Mouse (Mus musculus) spleen, adult 18-20 months (tissue): ENCODE measurements around the gene Vmn1r41.

Source experiments
- DNase-seq, 2 experiments: peaks; one replicate each; pipeline ENCODE4 v3.0.0; 2022; ENCODE audit warnings: mixed read lengths in 2 of 2

Vmn1r41 gene

DNA sequence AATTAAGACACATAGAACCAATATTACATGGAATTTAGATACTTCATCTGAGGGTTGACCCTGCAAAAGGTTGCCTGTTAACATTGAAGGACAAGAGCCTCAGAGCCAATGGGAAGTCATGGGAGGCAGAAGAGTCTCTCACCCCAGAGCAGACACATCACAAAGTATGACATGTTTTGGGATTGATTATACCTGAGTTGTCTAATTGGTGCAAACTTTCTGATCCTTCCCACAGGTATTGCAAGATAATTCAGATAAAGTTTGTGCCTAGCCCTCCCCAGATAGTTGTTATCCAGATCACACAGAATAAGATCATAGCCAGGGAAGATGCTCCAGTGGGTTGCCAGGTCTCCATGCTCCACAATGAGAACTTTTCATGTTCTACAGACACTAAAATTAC, at the start of gene Vmn1r41:
Gene Vmn1r41, plus strand, starts transcription at position 301 of the 400 bp plus-strand sequence.
- DNase-seq = no peak

- no peak for DNase-seq
Measured at GRCm38 (mm10) chr6:89706624-89707023, 33.9 kb upstream of the Vmn1r41 start.

GRCm38 (mm10) chr6:89707240-89707639, 33.3 kb upstream of the Vmn1r41 start, which contains the start of gene Vmn1r40:
TSS of gene Vmn1r40 (plus strand) at chr6:89707540.
- DNase-seq = no peak

DNA sequence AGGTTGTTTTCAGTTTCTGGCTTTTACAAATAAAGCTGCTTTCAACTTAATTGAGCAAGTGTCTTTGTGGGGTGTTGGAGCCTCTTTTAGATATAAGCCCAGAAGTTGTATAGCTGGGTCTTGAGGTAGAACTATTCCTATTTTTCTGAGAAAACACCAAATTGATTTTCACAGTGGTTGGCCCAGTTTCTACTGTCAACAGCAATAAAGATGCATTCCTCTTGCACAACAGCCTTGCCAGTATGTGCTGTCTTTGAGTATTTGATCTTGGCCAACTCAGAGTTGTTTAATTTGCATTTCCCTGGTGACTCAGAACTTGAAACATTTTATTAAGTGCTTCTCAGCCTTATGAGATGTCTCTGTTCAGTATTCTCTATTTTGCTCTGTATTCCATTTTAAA, 22.5 kb upstream of the Vmn1r41 start:
- DNase-seq = no peak

GRCm38 (mm10) chr6:89742811-89743210, 2.2 kb downstream of the Vmn1r41 start:
- DNase-seq = no peak

GRCm38 (mm10) chr6:89790231-89790630, 49.7 kb downstream of the Vmn1r41 start:
- DNase-seq = no peak
